Mouse (Mus musculus) hindbrain, embryonic 11.5 days (tissue): Measurements from ENCODE around the gene Obsl1. TPM values are rescaled to one million over a fixed set of nuclear protein-coding genes. Genes with fewer than 3 reads are reported as not detected.
A peak's percentile ranks its signal among the peaks of the same experiment; 100 is the strongest.

ENCODE experiments used
- ATAC-seq: fragments of 200-750 bp; cut with Nextera tagmentation; 2 replicates; pipeline ENCODE4 v1.8.0; 2017; ENCODE audit warnings: mild to moderate bottlenecking, moderate TSS enrichment, moderate library complexity; ENCODE audit not compliant: low FRiP score
- DNase-seq: peaks from one replicate; pipeline ENCODE4 v3.0.0-alpha.2; 2015; ENCODE audit warnings: low spot score
- H3K27ac ChIP-seq: fragments of 300-500 bp; sonication (generic); 2 replicates; pipeline ENCODE4 v1.5.1; 2014; ENCODE audit warnings: mild to moderate bottlenecking, low read depth, low read length
- H3K27me3 ChIP-seq: fragments of 300-500 bp; sonication (generic); 2 replicates; pipeline ENCODE4 v1.6.1; 2014; ENCODE audit warnings: mild to moderate bottlenecking, low read length, moderate library complexity, mixed read lengths; ENCODE audit not compliant: control insufficient read depth, insufficient read depth
- H3K36me3 ChIP-seq: fragments of 300-500 bp; sonication (generic); 2 replicates; pipeline ENCODE4 v1.6.1; 2014; ENCODE audit warnings: mild to moderate bottlenecking, low read length, moderate library complexity, mixed read lengths; ENCODE audit not compliant: control insufficient read depth, insufficient read depth
- H3K4me1 ChIP-seq: fragments of 300-500 bp; sonication (generic); replicated peaks from 2 replicates; pipeline ENCODE4 v1.6.1; 2014; ENCODE audit warnings: low read length, mixed read lengths; ENCODE audit not compliant: control insufficient read depth, insufficient read depth
- H3K4me2 ChIP-seq: fragments of 300-500 bp; sonication (generic); replicated peaks from 2 replicates; pipeline ENCODE4 v1.6.1; 2014; ENCODE audit warnings: mild to moderate bottlenecking, low read depth, low read length
- H3K4me3 ChIP-seq: fragments of 300-500 bp; sonication (generic); 2 replicates; pipeline ENCODE4 v1.5.1; 2014; ENCODE audit warnings: low read depth, low read length
- H3K9ac ChIP-seq: fragments of 300-500 bp; sonication (generic); 2 replicates; pipeline ENCODE4 v1.6.1; 2014; ENCODE audit warnings: low read depth, low read length
- H3K9me3 ChIP-seq: fragments of 300-500 bp; sonication (generic); 2 replicates; pipeline ENCODE4 v1.6.1; 2016; ENCODE audit warnings: low read length; ENCODE audit not compliant: control insufficient read depth
- WGBS: fragments of 180-500 bp; shearing (Covaris S2); extraction: QIAGEN DNeasy Blood & Tissue Kit; methylation state at CpG from one replicate; pipeline ENCODE4 v1.1.7; 2014; 5-methylcytosine and 5-hydroxymethylcytosine counted together
- polyA plus RNA-seq: library from polyadenylated mRNA; unstranded; fragments of >200 nt; fragmentation: Nextera tagmentation; extraction: Ambion mirVana; gene quantifications from 2 replicates; pipeline ENCODE4 v1.2.1, GENCODE M21; 2014

The Obsl1 gene
- polyA plus RNA-seq, 1 experiment from 2014 or later, result 34.0 TPM

DNA sequence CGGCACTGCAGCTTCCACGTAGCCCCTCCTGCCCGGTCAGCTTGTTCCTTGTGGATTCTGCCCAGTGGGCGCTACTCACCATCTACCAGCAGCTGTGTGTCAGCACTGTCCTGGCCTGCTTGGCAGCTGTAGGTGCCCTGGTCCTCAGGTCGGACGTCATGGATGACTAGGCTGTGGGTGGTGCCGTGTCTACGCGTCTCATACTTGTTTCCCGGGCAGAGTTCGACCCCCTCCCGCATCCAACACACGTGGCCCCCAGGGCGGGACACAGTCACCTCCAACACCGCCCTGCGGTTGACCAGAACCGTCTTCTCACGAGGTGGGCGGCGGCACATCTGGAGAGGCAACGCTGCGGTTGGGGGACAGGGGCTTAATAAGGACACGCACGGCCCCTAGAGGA, 19.7 kb downstream of the Obsl1 start:
- Histone ChIP-seq H3K27me3 (peaks cover 52% of the 10 kb centered on the region), H3K4me3 (peak overlapping the region; percentile 43; the same call in 1 of the 2 replicates), H3K4me2 (peak overlapping the region; percentile 85), H3K9ac (no peak overlapping the region), H3K36me3 (peaks cover 3% of the 10 kb centered on the region; the same call in 1 of the 2 replicates), H3K9me3 (no peaks in the 10 kb centered on the region), H3K4me1 (peaks cover 2% of the 10 kb centered on the region; the same call in 1 of the 2 replicates), H3K27ac (no peak overlapping the region)
- DNase-seq, result no peak
- 6% methylated on average over 24 of the region's 24 CpGs for WGBS
- peak; percentile 15; the same call in 1 of the 2 replicates for ATAC-seq

DNA sequence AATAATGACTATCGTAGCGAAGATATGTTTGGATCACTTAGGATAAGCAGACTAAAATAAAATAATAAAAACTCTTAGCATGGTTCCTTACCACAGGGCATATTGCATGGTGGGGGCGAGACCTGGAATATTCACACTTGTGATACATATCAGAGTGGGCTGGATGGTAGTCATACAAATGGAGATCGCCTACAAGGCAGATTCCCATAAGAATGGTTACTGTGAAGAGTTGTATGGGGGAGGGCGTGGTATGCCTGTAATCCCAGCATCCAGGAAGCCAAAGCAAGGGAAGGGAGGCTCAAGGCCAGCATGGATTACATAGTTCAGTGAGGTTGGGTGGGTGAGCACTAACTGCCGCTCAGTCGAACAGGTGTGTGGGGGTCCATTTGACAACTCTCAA, 25.5 kb downstream of the Obsl1 start:
- ATAC-seq, result no peak
- H3K27me3 ChIP-seq, result peaks cover 29% of the 10 kb centered on the region
- H3K4me2 ChIP-seq, result no peak overlapping the region; the same call in 1 of the 2 replicates
- H3K36me3 ChIP-seq, result peaks cover 3% of the 10 kb centered on the region; the same call in 1 of the 2 replicates
- 89% methylated on average over 7 of the region's 7 CpGs for WGBS
- H3K4me3 ChIP-seq, result peak overlapping the region; percentile 88; the same call in 1 of the 2 replicates
- no peak overlapping the region for H3K27ac ChIP-seq
- H3K4me1 ChIP-seq, result 0 out of 2 replicates have a peak, but pooled peaks cover 3% of the 10 kb centered on the region
- DNase-seq, result no peak
- no peak overlapping the region for H3K9ac ChIP-seq
- H3K9me3 ChIP-seq, result no peaks in the 10 kb centered on the region

DNA sequence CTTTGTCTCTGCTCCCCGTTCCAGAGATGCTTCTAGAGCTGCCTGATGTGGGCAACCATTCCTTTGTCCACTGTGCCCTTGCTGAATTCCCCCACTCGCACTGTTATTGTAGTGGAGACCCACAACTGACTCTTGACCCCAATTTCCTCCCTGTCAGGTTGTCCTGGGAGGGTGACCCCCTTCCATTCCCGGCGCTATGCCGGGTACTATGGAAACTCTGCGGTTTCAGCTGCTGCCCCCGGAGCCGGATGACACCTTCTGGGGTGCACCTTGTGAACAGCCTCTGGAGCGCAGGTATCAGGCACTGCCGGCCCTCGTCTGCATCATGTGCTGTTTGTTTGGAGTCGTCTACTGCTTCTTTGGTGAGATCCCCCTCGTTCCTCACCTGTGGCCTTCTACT, 26.2 kb downstream of the Obsl1 start:
- ATAC-seq (no peak), DNase-seq (no peak)
- Histone ChIP-seq H3K36me3 (peaks cover 8% of the 10 kb centered on the region; the same call in 1 of the 2 replicates), H3K9me3 (no peaks in the 10 kb centered on the region), H3K4me2 (peak overlapping the region; percentile 92), H3K27ac (no peak overlapping the region), H3K9ac (peak overlapping the region; percentile 84), H3K4me3 (peak overlapping the region; percentile 88), H3K4me1 (0 out of 2 replicates have a peak, but pooled peaks cover 3% of the 10 kb centered on the region), H3K27me3 (peaks cover 22% of the 10 kb centered on the region)
- WGBS, result 15% methylated on average over 13 of the region's 13 CpGs

DNA sequence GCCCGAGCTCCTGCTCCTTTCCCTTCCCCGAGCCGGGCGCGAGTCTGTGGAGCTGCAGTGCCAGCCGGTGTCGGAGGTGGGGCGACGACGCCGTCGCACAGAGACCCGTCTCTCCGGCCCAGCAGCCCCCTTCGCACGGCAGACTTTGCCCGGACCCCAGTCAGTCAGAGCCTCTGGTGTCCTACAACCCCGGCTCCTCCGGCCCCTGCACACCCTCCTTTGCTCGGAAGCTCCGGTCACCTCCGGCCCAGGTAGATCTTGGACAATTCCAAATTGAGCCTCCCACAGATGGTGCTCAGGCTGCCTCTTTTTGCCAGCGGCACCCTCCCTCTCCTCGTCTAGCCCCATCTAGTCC, 26.6 kb downstream of the Obsl1 start:
- H3K36me3 ChIP-seq, result peaks cover 11% of the 10 kb centered on the region; the same call in 1 of the 2 replicates
- no peak for DNase-seq

DNA sequence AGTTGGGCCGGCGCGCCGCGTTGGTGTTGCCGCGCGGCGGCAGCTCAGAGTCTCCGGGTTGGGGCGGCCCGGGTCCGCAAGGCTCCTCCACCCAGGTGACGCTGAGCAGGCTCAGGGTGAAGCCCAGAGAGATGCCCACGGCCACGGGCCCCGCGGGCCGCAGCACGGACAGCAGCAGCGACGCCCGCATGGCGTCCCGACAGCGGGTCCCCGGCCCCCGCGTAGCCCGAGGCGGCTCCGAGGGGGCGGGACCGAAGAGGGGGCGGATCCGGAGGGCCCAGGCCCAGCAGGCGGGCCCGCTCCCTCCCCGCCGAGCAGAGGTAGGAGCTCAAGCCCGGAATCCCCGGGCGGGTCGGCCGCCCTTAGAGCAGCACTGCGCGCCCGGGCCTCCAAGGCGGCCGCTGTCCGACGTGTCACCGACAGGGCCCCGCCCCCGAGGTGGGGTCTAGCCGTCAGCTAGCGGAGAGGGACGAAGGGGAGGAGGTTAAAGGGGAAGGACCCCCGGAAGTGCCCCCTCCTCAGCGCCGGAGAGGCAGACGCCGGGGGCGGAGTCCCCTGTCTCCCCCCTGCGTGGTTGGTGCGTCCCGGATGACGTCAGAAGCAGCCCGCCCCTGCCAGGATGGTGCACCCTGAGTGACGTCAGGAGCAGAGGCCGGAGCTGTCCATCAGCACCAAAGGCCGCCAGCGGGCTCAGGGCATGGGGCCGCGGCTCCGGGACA, 27.2 kb downstream of the Obsl1 start, which contains the start of the genes Chpf and Tmem198:
Gene Chpf (minus strand): TSS at position 392 of the 719 bp plus-strand sequence.
Gene Tmem198 (plus strand): TSS at position 617 of the 719 bp plus-strand sequence.
- WGBS, result under 1% methylated on average over 72 of the region's 76 CpGs

More for the DNA sequence above, 26.6 kb downstream of the Obsl1 start:
- no peaks in the 10 kb centered on the region for H3K9me3 ChIP-seq
- H3K27me3 ChIP-seq, result peaks cover 18% of the 10 kb centered on the region
- ATAC-seq, result peak; percentile 68
- peak overlapping the region; percentile 84 for H3K9ac ChIP-seq
- 0 out of 2 replicates have a peak overlapping the region, but pooled peaks have one; percentile 65 for H3K27ac ChIP-seq
- peak overlapping the region; percentile 88 for H3K4me3 ChIP-seq
- H3K4me2 ChIP-seq, result peak overlapping the region; percentile 92
- WGBS, result 2% methylated on average over 23 of the region's 24 CpGs
- H3K4me1 ChIP-seq, result 0 out of 2 replicates have a peak, but pooled peaks cover 3% of the 10 kb centered on the region

DNA sequence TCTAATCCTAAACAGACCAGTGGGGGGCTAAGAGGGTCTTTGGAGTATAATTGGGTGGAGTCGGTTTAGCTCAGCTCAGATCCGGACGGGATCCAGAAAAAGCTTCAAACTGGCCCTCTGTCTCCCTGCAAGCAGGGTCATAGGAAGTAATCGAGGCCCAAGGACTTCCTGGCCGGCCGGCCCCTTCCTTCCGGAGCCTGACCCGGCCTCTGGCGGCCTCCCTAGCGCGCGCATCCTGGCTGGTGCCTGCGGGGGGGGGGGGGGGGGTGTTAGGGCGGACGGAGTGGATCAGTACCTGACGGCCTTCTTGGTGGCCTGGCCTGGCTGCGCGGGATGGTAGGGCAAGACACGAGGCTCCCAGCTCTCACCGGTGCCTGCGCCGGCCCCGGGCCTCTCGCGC, 27.8 kb downstream of the Obsl1 start:
- ATAC-seq (no peak), DNase-seq (peak; percentile 41)
- H3K27me3 ChIP-seq, result peaks cover 15% of the 10 kb centered on the region
- WGBS, result under 1% methylated on average over 18 of the region's 25 CpGs
- H3K27ac ChIP-seq, result peak overlapping the region; percentile 76
- peak overlapping the region; percentile 92 for H3K4me2 ChIP-seq
- H3K9ac ChIP-seq, result peak overlapping the region; percentile 84
- 0 out of 2 replicates have a peak, but pooled peaks cover 3% of the 10 kb centered on the region for H3K4me1 ChIP-seq
- H3K36me3 ChIP-seq, result peaks cover 11% of the 10 kb centered on the region; the same call in 1 of the 2 replicates
- H3K9me3 ChIP-seq, result no peaks in the 10 kb centered on the region
- H3K4me3 ChIP-seq, result peak overlapping the region; percentile 88

More for the DNA sequence above, 27.2 kb downstream of the Obsl1 start, which contains the start of the genes Chpf and Tmem198:
- DNase-seq (peak; percentile 98), ATAC-seq (peak; percentile 92)
- peak within 1 kb of the TSS; percentile 84 for H3K9ac ChIP-seq
- H3K9me3 ChIP-seq, result no peaks in the 10 kb centered on the region
- H3K4me1 ChIP-seq, result 0 out of 2 replicates have a peak, but pooled peaks cover 3% of the 10 kb centered on the region
- peak within 1 kb of the TSS; percentile 76 for H3K27ac ChIP-seq
- peaks cover 11% of the 10 kb centered on the region; the same call in 1 of the 2 replicates for H3K36me3 ChIP-seq
- peaks cover 16% of the 10 kb centered on the region for H3K27me3 ChIP-seq
- peak within 1 kb of the TSS; percentile 88 for H3K4me3 ChIP-seq
- peak within 1 kb of the TSS; percentile 92 for H3K4me2 ChIP-seq

DNA sequence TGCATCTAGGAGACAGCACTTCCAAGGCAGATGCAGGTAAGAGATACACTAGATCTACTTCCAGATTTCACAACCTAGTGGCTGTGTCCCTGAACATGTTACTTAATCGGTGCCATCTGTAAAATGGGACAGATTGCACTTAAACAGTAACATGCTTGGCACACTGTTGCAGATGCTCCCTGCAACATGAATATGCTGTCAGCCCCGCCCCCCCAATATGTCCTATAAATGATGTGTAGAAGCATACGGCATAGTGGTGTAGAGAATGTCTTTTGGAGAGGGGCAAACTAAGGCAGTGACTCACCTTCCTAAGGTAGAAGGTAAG, 28.3 kb downstream of the Obsl1 start:
- DNase-seq (no peak), ATAC-seq (no peak)
- 58% methylated on average over 3 of the region's 3 CpGs for WGBS
- Histone ChIP-seq H3K9ac (no peak overlapping the region), H3K36me3 (peaks cover 15% of the 10 kb centered on the region; the same call in 1 of the 2 replicates), H3K4me2 (peak overlapping the region; percentile 92), H3K27me3 (peaks cover 11% of the 10 kb centered on the region), H3K4me3 (peak overlapping the region; percentile 88), H3K9me3 (no peaks in the 10 kb centered on the region), H3K4me1 (0 out of 2 replicates have a peak, but pooled peaks cover 3% of the 10 kb centered on the region), H3K27ac (no peak overlapping the region)

DNA sequence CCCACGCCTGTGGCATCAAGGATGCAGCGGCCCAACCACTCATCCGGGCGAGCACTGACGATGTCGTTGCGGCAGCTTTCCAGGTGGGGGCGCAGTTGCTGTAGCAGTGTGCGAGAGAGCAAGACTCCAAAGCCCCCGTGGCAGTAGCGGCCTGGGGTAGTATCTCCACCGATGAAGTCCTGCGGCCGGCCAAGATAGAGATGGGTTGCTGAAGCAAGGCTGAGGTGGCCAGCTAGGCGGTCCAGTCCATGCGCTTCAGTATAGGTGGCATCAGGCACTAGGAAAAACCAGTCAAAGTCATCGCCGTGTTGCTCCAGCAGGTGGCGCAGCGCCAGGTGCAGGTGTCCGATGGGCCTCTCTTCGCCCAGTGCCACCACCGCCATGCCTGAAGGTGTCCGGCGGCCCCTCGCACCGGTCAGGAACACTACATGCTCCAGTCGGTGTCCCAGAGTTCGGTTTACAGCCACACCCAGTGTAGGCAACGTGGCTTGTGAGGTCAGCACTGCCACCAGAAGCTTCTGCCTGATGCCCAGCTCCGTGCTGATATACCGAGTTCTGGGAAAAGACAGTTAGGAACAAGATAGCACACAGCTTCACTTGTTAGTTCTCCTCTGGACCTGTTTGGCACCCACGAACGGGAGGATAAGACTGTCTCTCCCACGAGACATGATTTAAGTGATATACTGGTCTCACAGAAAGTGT, 28.8 kb downstream of the Obsl1 start:
- peaks cover 12% of the 10 kb centered on the region; the same call in 1 of the 2 replicates for H3K36me3 ChIP-seq
- WGBS, result 12% methylated on average over 35 of the region's 35 CpGs
- no peak overlapping the region for H3K27ac ChIP-seq
- H3K9me3 ChIP-seq, result no peaks in the 10 kb centered on the region
- peak; percentile 86 for DNase-seq
- peak overlapping the region; percentile 10 for H3K4me3 ChIP-seq
- H3K4me1 ChIP-seq, result 0 out of 2 replicates have a peak, but pooled peaks cover 3% of the 10 kb centered on the region
- H3K27me3 ChIP-seq, result peaks cover 6% of the 10 kb centered on the region
- peak overlapping the region; percentile 27 for H3K4me2 ChIP-seq
- no peak for ATAC-seq
- no peak overlapping the region for H3K9ac ChIP-seq
